ENCODE assay signal across 15 mouse cellular contexts in the genomic region with DNA sequence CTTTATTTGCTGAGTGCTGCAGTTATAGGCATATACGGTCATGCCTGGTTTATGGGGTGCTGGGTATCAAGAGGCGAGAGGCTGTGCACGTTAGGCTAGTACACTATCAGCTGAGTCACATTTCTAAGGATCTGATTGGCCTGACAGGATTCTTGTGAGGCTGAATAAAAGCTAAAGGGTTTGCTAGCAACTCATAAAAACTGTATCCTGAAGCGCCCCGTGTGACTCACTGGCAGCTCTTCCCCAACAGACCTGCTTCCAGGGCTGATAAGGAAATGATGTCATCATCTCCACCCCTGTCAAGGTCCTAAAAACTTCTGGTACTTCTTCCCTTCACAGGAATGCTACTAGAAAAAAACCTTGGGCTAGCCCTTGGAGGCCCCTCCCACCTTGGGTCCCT. TPM values are rescaled to one million over a fixed set of nuclear protein-coding genes. Genes with fewer than 3 reads are reported as not detected.
DNase-seq lines count a peak whose midpoint lies in the region; ATAC-seq and TF ChIP-seq lines count a peak whose summit lies in the region.
"Had no signal": no experiment of that assay in that cellular context is flagged by ENCODE, and none has a peak within 500 bp of the region (broad histone marks: within the 10 kb centered on the region; RNA-seq: fewer than 3 reads in every experiment).

No protein-coding gene starts in this region.

- WGBS in lung, postnatal 0 days: 50% methylated on average over 5 of the region's 5 CpGs
- 53% methylated on average over 5 of the region's 5 CpGs for WGBS in lung, adult 2 months
- 65% methylated on average over 5 of the region's 5 CpGs for WGBS in limb, embryonic 14.5 days
- WGBS in liver, embryonic 11.5 days: 76% methylated on average over 5 of the region's 5 CpGs

- H3K27me3 ChIP-seq in lung, postnatal 0 days (replicated peaks; ENCODE audit: insufficient read depth, low read length): no peaks in the 10 kb centered on the region
- H3K27me3 ChIP-seq in limb, embryonic 14.5 days (ENCODE audit: control insufficient read depth, insufficient read depth, low read length): no peaks in the 10 kb centered on the region
- no peaks in the 10 kb centered on the region for H3K27me3 ChIP-seq in liver, embryonic 11.5 days (replicated peaks; ENCODE audit: control insufficient read depth, insufficient read depth, low read length)

- H3K4me3 ChIP-seq in lung, postnatal 0 days (ENCODE audit: low read depth, low read length): no peak overlapping the region
- no peak overlapping the region for H3K4me3 ChIP-seq in lung, adult 2 months (replicated peaks; ENCODE audit: extremely low read depth, low read depth, low read length)
- no peak overlapping the region for H3K4me3 ChIP-seq in brown adipose tissue, adult 24 weeks (ENCODE audit: insufficient read depth, low read depth, low read length)
- H3K4me3 ChIP-seq in limb, embryonic 14.5 days (replicated peaks; ENCODE audit: low read length): no peak overlapping the region
- H3K4me3 ChIP-seq in liver, embryonic 11.5 days (ENCODE audit: low read depth, low read length): no peak overlapping the region
- H3K4me3 ChIP-seq: midbrain, embryonic 10.5 days had no signal

- no peak for TF ChIP-seq CTCF in lung, postnatal 0 days (IDR thresholded peaks at IDR 0.05)
- no peak for TF ChIP-seq CTCF in lung, adult 2 months (IDR thresholded peaks at IDR 0.05; ENCODE audit: insufficient read depth, low read length)

- H3K4me2 ChIP-seq in lung, postnatal 0 days (replicated peaks; ENCODE audit: low read depth, low read length): no peak overlapping the region
- no peak overlapping the region for H3K4me2 ChIP-seq in limb, embryonic 14.5 days (replicated peaks; ENCODE audit: low read depth, low read length, severe bottlenecking)
- no peak overlapping the region for H3K4me2 ChIP-seq in liver, embryonic 11.5 days

- H3K9me3 ChIP-seq in lung, postnatal 0 days (ENCODE audit: low read length): no peaks in the 10 kb centered on the region
- H3K9me3 ChIP-seq in limb, embryonic 14.5 days (ENCODE audit: control insufficient read depth, low read length): no peaks in the 10 kb centered on the region
- H3K9me3 ChIP-seq in liver, embryonic 11.5 days (ENCODE audit: control insufficient read depth, low read length): no peaks in the 10 kb centered on the region
- H3K9me3 ChIP-seq: midbrain, embryonic 10.5 days had no signal

- TF ChIP-seq POLR2A in lung, adult 2 months (IDR thresholded peaks at IDR 0.05; ENCODE audit: borderline replicate concordance, extremely low read depth, low read depth, low read length): no peak
- TF ChIP-seq POLR2A in limb, embryonic 14.5 days (IDR thresholded peaks at IDR 0.05; ENCODE audit: borderline replicate concordance, extremely low read depth, insufficient read depth, insufficient read length): no peak

- DNase-seq in adrenal gland, postnatal 14 days: peak; percentile 42
- DNase-seq in adrenal gland, postnatal 25 days: no peak
- peak; percentile 64 for DNase-seq in lung, postnatal 0 days (ENCODE audit: low spot score)
- no peak for DNase-seq in lung, adult 2 months
- DNase-seq in limb, embryonic 14.5 days (ENCODE audit: low spot score): no peak
- DNase-seq in thymus, adult 18-20 months: no peak
- no peak for DNase-seq in liver, embryonic 11.5 days (ENCODE audit: low spot score)
- DNase-seq: cerebellum, adult 11-12 months; cerebellum, postnatal 25 days; embryo, embryonic 11 days; lung, adult 18-20 months; right cerebral cortex, postnatal 14 days had no signal

- peak; percentile 67 for TF ChIP-seq EP300 in lung, postnatal 0 days (IDR thresholded peaks at IDR 0.05)

- peak; percentile 71 for ATAC-seq in lung, postnatal 0 days
- ATAC-seq in limb, embryonic 14.5 days (ENCODE audit: low FRiP score, low read depth): peak; percentile 30; the same call in 1 of the 2 replicates
- ATAC-seq in liver, embryonic 11.5 days (replicated peaks; ENCODE audit: low FRiP score): no peak

- no peak overlapping the region for H3K9ac ChIP-seq in lung, postnatal 0 days (replicated peaks; ENCODE audit: low read depth)
- H3K9ac ChIP-seq in limb, embryonic 14.5 days (ENCODE audit: low read depth, low read length, severe bottlenecking): no peak overlapping the region
- H3K9ac ChIP-seq in liver, embryonic 11.5 days (ENCODE audit: low read depth, low read length): no peak overlapping the region

- 0 out of 2 replicates have a peak overlapping the region, but pooled peaks have one; percentile 20 for H3K27ac ChIP-seq in lung, postnatal 0 days (ENCODE audit: low read length)
- H3K27ac ChIP-seq in brown adipose tissue, adult 24 weeks (replicated peaks; ENCODE audit: low read depth, low read length): peak overlapping the region; percentile 73
- H3K27ac ChIP-seq in limb, embryonic 14.5 days (replicated peaks; ENCODE audit: low read depth, low read length): no peak overlapping the region
- H3K27ac ChIP-seq in liver, embryonic 11.5 days (ENCODE audit: low read depth, low read length): no peak overlapping the region
- H3K27ac ChIP-seq: macrophage; midbrain, embryonic 10.5 days had no signal

- H3K4me1 ChIP-seq in lung, postnatal 0 days (ENCODE audit: insufficient read depth, low read depth, low read length): peaks cover 19% of the 10 kb centered on the region
- H3K4me1 ChIP-seq in lung, adult 2 months (ENCODE audit: control insufficient read depth, insufficient read depth, low read length): peaks cover 28% of the 10 kb centered on the region
- H3K4me1 ChIP-seq in brown adipose tissue, adult 24 weeks (ENCODE audit: control insufficient read depth, insufficient read depth, insufficient read length, low read length): peaks cover 52% of the 10 kb centered on the region
- no peaks in the 10 kb centered on the region for H3K4me1 ChIP-seq in limb, embryonic 14.5 days (ENCODE audit: control insufficient read depth, insufficient read depth, low read length)
- H3K4me1 ChIP-seq in liver, embryonic 11.5 days (replicated peaks; ENCODE audit: control insufficient read depth, insufficient read depth, low read length): no peaks in the 10 kb centered on the region
- H3K4me1 ChIP-seq: midbrain, embryonic 10.5 days had no signal

- H3K36me3 ChIP-seq in lung, postnatal 0 days (ENCODE audit: insufficient read depth, low read length): no peaks in the 10 kb centered on the region
- no peaks in the 10 kb centered on the region for H3K36me3 ChIP-seq in limb, embryonic 14.5 days (ENCODE audit: control insufficient read depth, insufficient read depth, low read length)
- H3K36me3 ChIP-seq in liver, embryonic 11.5 days (ENCODE audit: control insufficient read depth, insufficient read depth, low read length): no peaks in the 10 kb centered on the region
- H3K36me3 ChIP-seq: midbrain, embryonic 10.5 days had no signal

RNA-seq across cellular contexts. Expression of gene Clic5, which starts 14.6 kb away (rescaled TPM):
- total RNA-seq in adrenal gland, postnatal 14 days (2021): 32.4 and 38.9 TPM in 2 replicates
- 13.4 and 14.4 TPM in 2 replicates for total RNA-seq in adrenal gland, postnatal 25 days (2021)
- 83.6 and 122 TPM in 2 replicates for polyA plus RNA-seq in lung, postnatal 0 days (2015; fragmentation: Nextera tagmentation; extraction: Ambion mirVana)
- polyA plus RNA-seq in lung, adult 2 months (2012; rRNA removed): 82.3 and 122 TPM in 2 replicates
- polyA plus RNA-seq in brown adipose tissue, adult 24 weeks (2012; ENCODE audit: insufficient read depth, insufficient read length, missing spikeins): 89.1 and 108 TPM in 2 replicates
- polyA plus RNA-seq in limb, embryonic 14.5 days (2012; rRNA removed): 0.44 TPM in 2 replicates
- polyA plus RNA-seq in limb, embryonic 14.5 days (2014; fragmentation: Nextera tagmentation; extraction: Ambion mirVana): 0.41 and 0.57 TPM in 2 replicates
- 0.64 and 0.75 TPM in 2 replicates for polyA plus RNA-seq in liver, embryonic 11.5 days (2014; fragmentation: Nextera tagmentation; extraction: Ambion mirVana)

Comparison
In these comparisons a context has a peak if more than half of its experiments do, and no peak if none do; other contexts are left out.
1. DNase-seq: peak in adrenal gland, postnatal 14 days (single experiment) and lung, postnatal 0 days (single experiment); none in adrenal gland, postnatal 25 days (single experiment), lung, adult 2 months (single experiment), limb, embryonic 14.5 days (single experiment), thymus, adult 18-20 months (0 of 2) and liver, embryonic 11.5 days (single experiment).
2. H3K27ac ChIP-seq: peak in lung, postnatal 0 days (single experiment) and brown adipose tissue, adult 24 weeks (single experiment); none in limb, embryonic 14.5 days (single experiment) and liver, embryonic 11.5 days (single experiment).
3. RNA of gene Clic5, which starts 14.6 kb away (polyA plus RNA-seq): 82.3 to 122 TPM in lung, adult 2 months, 89.1 to 108 TPM in brown adipose tissue, adult 24 weeks and 83.6 to 122 TPM in lung, postnatal 0 days; 0.64 to 0.75 TPM in liver, embryonic 11.5 days and 0.41 to 0.57 TPM in limb, embryonic 14.5 days; every median in the first group is over 10 times any median in the second.